Mouse (Mus musculus) forebrain, embryonic 15.5 days (tissue): ENCODE results near the gene Mrpl10. TPM values are rescaled to one million over a fixed set of nuclear protein-coding genes. Genes with fewer than 3 reads are reported as not detected.

ENCODE experiments used
- ATAC-seq: fragments of 200-750 bp; cut with Nextera tagmentation; replicated peaks from 2 replicates; pipeline ENCODE4 v1.8.0; 2017; ENCODE audit warnings: mild to moderate bottlenecking, moderate TSS enrichment, moderate library complexity
- H3K27ac ChIP-seq: fragments of 300-500 bp; sonication (generic); replicated peaks from 2 replicates; pipeline ENCODE4 v1.5.1; 2015; ENCODE audit warnings: mild to moderate bottlenecking, inconsistent platforms
- H3K27me3 ChIP-seq: fragments of 300-500 bp; sonication (generic); 2 replicates; pipeline ENCODE4 v1.6.1; 2015; ENCODE audit warnings: inconsistent platforms
- H3K36me3 ChIP-seq: fragments of 300-500 bp; sonication (generic); 2 replicates; pipeline ENCODE4 v1.6.1; 2015; ENCODE audit warnings: mild to moderate bottlenecking, inconsistent platforms
- H3K4me1 ChIP-seq: fragments of 300-500 bp; sonication (generic); 2 replicates; pipeline ENCODE4 v1.6.1; 2015; ENCODE audit warnings: inconsistent platforms
- H3K4me2 ChIP-seq: fragments of 300-500 bp; sonication (generic); replicated peaks from 2 replicates; pipeline ENCODE4 v1.6.1; 2015; ENCODE audit warnings: mild to moderate bottlenecking, inconsistent platforms
- H3K4me3 ChIP-seq: fragments of 300-500 bp; sonication (generic); 2 replicates; pipeline ENCODE4 v1.5.1; 2015; ENCODE audit warnings: mild to moderate bottlenecking, inconsistent platforms
- H3K9ac ChIP-seq: fragments of 300-500 bp; sonication (generic); replicated peaks from 2 replicates; pipeline ENCODE4 v1.6.1; 2015; ENCODE audit warnings: mild to moderate bottlenecking, inconsistent platforms
- H3K9me3 ChIP-seq: fragments of 300-500 bp; sonication (generic); 2 replicates; pipeline ENCODE4 v1.6.1; 2016; ENCODE audit warnings: inconsistent platforms
- WGBS: fragments of 180-500 bp; shearing (Covaris S2); methylation state at CpG from one replicate; pipeline ENCODE4 v1.1.7; 2015; ENCODE audit warnings: mixed read lengths; 5-methylcytosine and 5-hydroxymethylcytosine counted together
- microRNA-seq: library from miRNA; unstranded; fragments of <30 nt; microRNA quantifications from one replicate; pipeline ENCODE4, GENCODE M21; 2016
- polyA plus RNA-seq: library from polyadenylated mRNA; unstranded; fragments of >200 nt; fragmentation: Nextera tagmentation; extraction: Ambion mirVana; gene quantifications from 2 replicates; pipeline ENCODE4 v1.2.1, GENCODE M21; 2015

The Mrpl10 gene
- polyA plus RNA-seq, 1 experiment from 2014 or later: 57.0 TPM

DNA sequence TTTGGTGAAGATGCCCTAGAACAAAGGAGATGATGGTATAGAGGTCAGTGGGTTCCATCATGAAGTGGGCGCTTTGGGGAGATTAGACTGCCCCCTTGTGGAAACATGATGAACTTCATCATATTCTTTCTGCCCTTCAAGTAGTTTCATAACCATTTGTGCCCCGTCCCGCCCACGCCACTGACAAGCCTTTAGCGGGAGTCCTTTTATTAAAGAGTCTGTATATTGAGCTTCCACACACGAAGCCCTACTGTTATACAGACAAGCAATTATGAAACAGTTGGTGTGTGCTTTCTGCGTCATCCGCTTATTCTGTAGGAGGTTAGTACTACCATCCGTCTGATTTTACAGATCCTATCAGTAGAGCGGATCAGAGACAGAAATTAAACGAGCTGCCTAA lies 41.6 kb downstream of the Mrpl10 start:
- H3K4me1 ChIP-seq: no peaks in the 10 kb centered on the region
- no peak overlapping the region for H3K27ac ChIP-seq
- no peak overlapping the region for H3K4me2 ChIP-seq
- H3K9me3 ChIP-seq: no peaks in the 10 kb centered on the region
- H3K27me3 ChIP-seq: no peaks in the 10 kb centered on the region
- H3K36me3 ChIP-seq: no peaks in the 10 kb centered on the region
- 46% methylated on average over 11 of the region's 11 CpGs for WGBS
- ATAC-seq: no peak
- no peak overlapping the region for H3K4me3 ChIP-seq
- H3K9ac ChIP-seq: no peak overlapping the region

DNA sequence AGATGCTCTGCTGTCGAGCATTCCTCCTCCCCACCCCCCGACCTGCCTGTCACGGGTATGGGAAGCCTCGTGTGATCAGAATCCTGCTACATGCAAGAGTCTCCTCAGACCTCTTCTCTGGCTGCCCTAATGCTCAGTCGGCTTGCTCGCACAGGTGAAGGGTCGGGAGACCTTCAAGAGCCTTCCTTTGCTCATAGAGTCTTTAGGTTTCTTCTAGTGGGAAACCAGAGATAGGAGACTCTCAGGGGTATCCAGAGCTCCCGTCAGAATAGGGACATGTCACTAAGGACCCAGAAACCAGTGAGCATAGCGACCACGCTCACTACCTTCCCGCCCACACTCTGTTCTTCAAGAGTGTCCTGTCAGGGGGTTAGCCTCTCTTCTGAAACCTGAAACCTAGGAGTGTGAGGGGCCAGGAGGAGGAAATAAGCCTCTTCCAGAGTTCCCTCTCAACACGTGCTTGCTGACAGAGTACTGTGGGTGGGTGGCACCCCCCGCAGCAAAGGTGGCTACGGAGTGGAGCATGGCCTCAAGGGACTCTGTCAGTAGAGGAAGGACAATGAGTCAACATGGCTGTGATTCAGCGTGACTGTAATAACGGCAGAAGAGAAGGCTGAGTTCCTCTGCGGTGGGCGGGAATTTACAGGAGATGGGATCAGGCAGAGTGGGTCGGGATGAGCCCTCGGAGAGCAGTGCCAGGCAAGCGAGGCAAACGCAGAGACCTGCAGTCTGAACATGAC lies 42.2 kb downstream of the Mrpl10 start:
- H3K4me1 ChIP-seq: no peaks in the 10 kb centered on the region
- H3K4me2 ChIP-seq: no peak overlapping the region
- no peak for ATAC-seq
- WGBS: 51% methylated on average over 22 of the region's 22 CpGs
- no peak overlapping the region for H3K9ac ChIP-seq
- H3K27me3 ChIP-seq: no peaks in the 10 kb centered on the region
- no peaks in the 10 kb centered on the region for H3K9me3 ChIP-seq
- no peak overlapping the region for H3K4me3 ChIP-seq
- no peaks in the 10 kb centered on the region for H3K36me3 ChIP-seq
- no peak overlapping the region for H3K27ac ChIP-seq

DNA sequence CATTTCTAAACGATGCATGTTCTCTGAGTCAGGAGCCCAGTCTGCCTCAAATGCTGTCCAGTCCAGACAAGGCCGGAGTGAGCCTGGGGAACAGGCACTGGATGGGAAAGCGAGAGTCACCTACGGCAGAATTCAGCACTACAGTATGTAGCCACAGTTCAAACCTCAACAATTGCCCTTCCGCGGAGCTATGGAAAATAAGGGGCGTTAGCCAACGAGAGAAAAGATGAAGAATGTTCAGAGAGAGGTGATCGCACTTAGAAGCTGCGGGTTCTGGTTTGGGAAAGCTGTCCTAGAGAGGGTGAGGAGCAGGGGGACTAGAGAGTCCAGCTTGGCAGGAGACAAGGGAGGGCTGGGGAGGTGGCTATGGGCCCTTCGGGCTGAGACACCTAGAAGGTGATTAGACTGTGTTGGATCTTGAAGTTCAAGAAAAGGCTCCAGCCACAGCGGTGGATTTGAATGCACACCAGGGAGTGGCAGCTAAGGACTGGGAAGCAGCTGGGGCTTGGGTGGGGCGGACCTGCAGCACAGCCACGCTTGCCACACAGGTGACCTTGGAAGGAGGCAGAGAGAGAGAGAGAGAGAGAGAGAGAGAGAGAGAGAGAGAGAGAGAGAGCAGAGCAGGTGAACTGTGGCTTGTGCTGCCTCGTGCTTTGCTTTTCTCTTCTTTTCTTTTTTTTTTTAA lies 43.6 kb downstream of the Mrpl10 start:
- Histone ChIP-seq H3K36me3 (no peaks in the 10 kb centered on the region), H3K4me1 (no peaks in the 10 kb centered on the region), H3K27ac (no peak overlapping the region), H3K9me3 (no peaks in the 10 kb centered on the region), H3K4me3 (no peak overlapping the region), H3K27me3 (no peaks in the 10 kb centered on the region), H3K9ac (no peak overlapping the region), H3K4me2 (no peak overlapping the region)
- ATAC-seq: no peak
- WGBS: 86% methylated on average over 14 of the region's 15 CpGs

DNA sequence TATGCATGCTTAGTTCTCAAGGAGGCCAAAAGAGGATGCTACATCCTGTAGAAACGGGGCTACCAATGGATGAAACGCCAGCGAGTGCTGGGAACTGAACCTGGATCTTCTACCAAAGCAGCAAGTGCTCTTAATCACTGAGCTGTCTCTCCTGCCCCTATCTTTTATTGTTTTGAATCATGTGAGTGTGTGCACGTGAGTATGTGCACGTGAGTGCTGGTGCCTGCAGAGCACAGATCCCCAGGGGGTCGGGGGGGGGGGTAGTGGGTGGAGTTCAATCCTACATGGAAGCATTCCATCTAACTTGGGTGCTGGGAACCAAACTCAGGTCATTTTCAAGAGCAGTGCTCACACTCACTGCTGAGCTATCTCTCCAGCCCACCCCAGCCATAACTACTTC lies 45.0 kb downstream of the Mrpl10 start:
- H3K9me3 ChIP-seq: no peaks in the 10 kb centered on the region
- WGBS: 75% methylated on average over 6 of the region's 6 CpGs
- ATAC-seq: no peak
- H3K4me3 ChIP-seq: no peak overlapping the region
- no peak overlapping the region for H3K27ac ChIP-seq
- no peak overlapping the region for H3K4me2 ChIP-seq
- H3K4me1 ChIP-seq: no peaks in the 10 kb centered on the region
- no peak overlapping the region for H3K9ac ChIP-seq
- no peaks in the 10 kb centered on the region for H3K36me3 ChIP-seq
- H3K27me3 ChIP-seq: no peaks in the 10 kb centered on the region

DNA sequence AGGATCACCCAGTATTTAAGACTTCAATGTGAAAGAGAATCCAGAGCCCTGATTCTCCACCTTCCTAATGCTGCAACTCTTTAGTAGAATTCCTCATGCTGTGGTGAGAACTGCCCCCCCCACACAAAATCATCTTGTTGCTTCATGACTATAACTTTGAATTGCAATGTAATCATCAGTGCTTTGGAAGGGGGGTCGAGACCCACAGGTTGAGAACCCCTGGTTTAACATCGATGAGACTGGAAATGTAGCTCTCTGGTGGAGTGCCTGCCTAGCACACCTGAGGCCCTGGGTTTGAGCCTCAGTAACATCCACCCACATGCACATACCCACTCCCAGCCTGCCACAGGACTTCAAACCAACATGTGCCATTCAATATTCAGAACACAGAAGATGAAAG lies 53.2 kb downstream of the Mrpl10 start:
- no peak for ATAC-seq
- H3K9me3 ChIP-seq: no peaks in the 10 kb centered on the region
- no peaks in the 10 kb centered on the region for H3K4me1 ChIP-seq
- no peak overlapping the region for H3K4me3 ChIP-seq
- 70% methylated on average over 2 of the region's 2 CpGs for WGBS
- H3K4me2 ChIP-seq: no peak overlapping the region
- H3K27me3 ChIP-seq: peaks cover 14% of the 10 kb centered on the region; the same call in 1 of the 2 replicates
- no peaks in the 10 kb centered on the region for H3K36me3 ChIP-seq
- no peak overlapping the region for H3K27ac ChIP-seq
- no peak overlapping the region for H3K9ac ChIP-seq

DNA sequence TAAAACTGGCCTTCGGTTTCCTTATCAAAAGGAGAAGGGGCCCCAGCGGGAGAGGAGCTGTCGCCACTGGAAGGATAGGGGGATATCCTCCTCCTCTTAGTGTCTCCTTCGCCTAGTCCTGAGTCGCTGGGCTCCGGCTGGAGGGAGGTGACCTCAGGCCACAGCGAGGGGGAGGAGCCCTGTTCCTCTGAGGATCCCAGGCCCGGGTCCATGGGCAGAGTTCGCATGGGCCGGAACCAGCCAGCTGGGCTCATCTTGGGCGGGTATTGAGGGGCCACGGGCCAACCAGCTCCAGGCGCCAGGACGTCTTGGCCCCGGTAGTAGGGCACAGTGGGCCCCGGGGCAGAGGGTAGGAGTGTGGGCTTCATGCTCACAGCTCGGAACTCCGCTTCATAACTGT lies 57.4 kb downstream of the Mrpl10 start:
- Histone ChIP-seq H3K4me2 (no peak overlapping the region), H3K4me3 (no peak overlapping the region), H3K27me3 (peaks cover 20% of the 10 kb centered on the region; the same call in 1 of the 2 replicates), H3K27ac (no peak overlapping the region), H3K9ac (no peak overlapping the region), H3K9me3 (no peaks in the 10 kb centered on the region), H3K4me1 (no peaks in the 10 kb centered on the region), H3K36me3 (no peaks in the 10 kb centered on the region)
- 26% methylated on average over 18 of the region's 18 CpGs for WGBS
- no peak for ATAC-seq

Small RNA genes within 50 kb of the gene (microRNA-seq; reads per million reads assigned to microRNA genes)
- 1.1 reads per million for gene Mir8103

Other genes starting within 250 kb of the Mrpl10 start
- gene Nfe2l1, start 211.6 kb upstream of the Mrpl10 start, polyA plus RNA-seq: 55.7 and 59.6 TPM in 2 replicates
- gene Copz2, start 191.7 kb upstream of the Mrpl10 start, polyA plus RNA-seq: 12.2 and 13.5 TPM in 2 replicates
- gene Cdk5rap3, start 125.1 kb upstream of the Mrpl10 start, polyA plus RNA-seq: 106 and 109 TPM in 2 replicates
- gene Prr15l, start 113.5 kb upstream of the Mrpl10 start, polyA plus RNA-seq: 0.17 TPM in 1 of 2 replicates, not detected in the other
- gene Pnpo, start 97.6 kb upstream of the Mrpl10 start, polyA plus RNA-seq: 20.7 and 21.5 TPM in 2 replicates
- gene Sp2, start 58.6 kb upstream of the Mrpl10 start, polyA plus RNA-seq: 14.9 and 16.1 TPM in 2 replicates
- 0.10 and 0.43 TPM in 2 replicates for gene Sp6, start 28.2 kb upstream of the Mrpl10 start, polyA plus RNA-seq
- gene Scrn2, start 11.6 kb upstream of the Mrpl10 start, polyA plus RNA-seq: 16.0 and 17.2 TPM in 2 replicates
- gene Lrrc46, start 153 bp upstream of the Mrpl10 start, polyA plus RNA-seq: 2.9 and 4.6 TPM in 2 replicates
- 10.2 and 10.5 TPM in 2 replicates for gene Osbpl7, start 9.1 kb downstream of the Mrpl10 start, polyA plus RNA-seq
- 0.22 and 0.42 TPM in 2 replicates for gene Tbx21, start 73.8 kb downstream of the Mrpl10 start, polyA plus RNA-seq
- gene Tbkbp1, start 109.9 kb downstream of the Mrpl10 start, polyA plus RNA-seq: 6.2 and 7.6 TPM in 2 replicates
- gene Kpnb1, start 146.3 kb downstream of the Mrpl10 start, polyA plus RNA-seq: 40.6 and 41.8 TPM in 2 replicates
- gene Npepps, start 239.1 kb downstream of the Mrpl10 start, polyA plus RNA-seq: 136 and 151 TPM in 2 replicates